Mouse (Mus musculus): ENCODE measurements around the gene Olfr366. TPM values are rescaled to one million over a fixed set of nuclear protein-coding genes. Genes with fewer than 3 reads are reported as not detected.

Olfr366 gene
- polyA plus RNA-seq (2012) = not detected in 2 replicates

DNA sequence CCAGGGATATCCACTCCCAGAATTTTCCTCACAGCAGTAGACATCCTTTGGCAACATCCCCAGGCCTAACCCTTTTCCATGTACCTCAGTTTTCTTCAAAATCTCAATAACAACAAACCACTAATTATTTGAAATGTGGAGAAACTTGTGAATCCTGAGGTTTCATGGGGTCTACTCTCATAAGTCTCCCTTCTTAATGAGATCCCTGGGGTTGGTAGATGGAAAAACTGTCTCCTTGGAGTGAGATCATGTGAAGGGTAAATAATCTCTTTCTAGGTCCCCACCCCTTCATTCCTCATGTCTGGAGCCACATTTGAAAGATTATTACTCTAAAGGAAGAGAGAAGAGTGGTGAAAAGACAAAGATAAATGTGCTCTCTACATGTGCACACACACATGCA, at the start of gene Olfr366:
Gene Olfr366, plus strand, starts transcription at position 301 of the 400 bp plus-strand sequence.
- no peak for TF ChIP-seq GATA1 (IDR thresholded peaks at IDR 0.05; ENCODE audit: low read length)

DNA sequence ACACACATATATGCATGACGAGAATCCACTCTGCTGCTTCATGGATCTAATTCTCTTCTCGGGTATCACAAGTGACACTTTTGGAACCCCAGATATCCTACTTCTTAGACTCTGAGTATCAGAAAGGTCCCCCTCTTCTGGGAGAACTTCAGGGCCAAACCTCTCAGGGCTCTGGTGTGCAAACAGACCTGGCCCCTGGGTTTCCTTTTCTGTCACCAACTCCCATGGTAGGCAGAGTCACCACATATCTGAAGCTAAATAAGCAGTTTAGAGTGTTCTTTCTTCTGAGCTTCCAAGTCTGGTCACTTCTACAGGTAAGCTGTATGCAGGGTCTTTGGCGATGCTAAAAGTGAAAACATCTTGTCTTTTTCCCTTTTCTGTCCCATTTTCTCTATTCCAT, 23.5 kb upstream of the Olfr366 start, which contains the start of gene Olfr365:
Gene Olfr365, plus strand, starts transcription at position 301 of the 400 bp plus-strand sequence.
- no peak for TF ChIP-seq GATA1 (IDR thresholded peaks at IDR 0.05; ENCODE audit: low read length)

Other genes starting within 250 kb of the Olfr366 start
- not detected in 2 replicates for gene Olfr357, start 217.7 kb upstream of the Olfr366 start, polyA plus RNA-seq (2012)
- not detected in 2 replicates for gene Olfr358, start 202.2 kb upstream of the Olfr366 start, polyA plus RNA-seq (2012)
- not detected in 2 replicates for gene Olfr360, start 145.8 kb upstream of the Olfr366 start, polyA plus RNA-seq (2012)
- not detected in 2 replicates for gene Olfr361, start 122.3 kb upstream of the Olfr366 start, polyA plus RNA-seq (2012)
- not detected in 2 replicates for gene Olfr362, start 93.7 kb upstream of the Olfr366 start, polyA plus RNA-seq (2012)
- not detected in 2 replicates for gene Olfr364-ps1, start 72.3 kb upstream of the Olfr366 start, polyA plus RNA-seq (2012)
- gene Olfr365, start 23.4 kb upstream of the Olfr366 start, polyA plus RNA-seq (2012) = not detected in 2 replicates
- not detected in 2 replicates for gene Olfr368, start 114.9 kb downstream of the Olfr366 start, polyA plus RNA-seq (2012)
- 2.4 and 19.6 TPM in 2 replicates for gene Pdcl, start 147.8 kb downstream of the Olfr366 start, polyA plus RNA-seq (2012)
- 0.89 and 1.3 TPM in 2 replicates for gene Rc3h2, start 211.3 kb downstream of the Olfr366 start, polyA plus RNA-seq (2012)
- gene Zbtb26, start 231.6 kb downstream of the Olfr366 start, polyA plus RNA-seq (2012) = 0.58 and 0.77 TPM in 2 replicates
- 0.42 and 0.79 TPM in 2 replicates for gene Zbtb6, start 231.6 kb downstream of the Olfr366 start, polyA plus RNA-seq (2012)
- gene Rabgap1, start 231.7 kb downstream of the Olfr366 start, polyA plus RNA-seq (2012) = 2.6 and 3.3 TPM in 2 replicates

Measured in G1E-ER4 (cell line).